Comparison of ENCODE assay signal across 21 mouse cellular contexts in the genomic region with DNA sequence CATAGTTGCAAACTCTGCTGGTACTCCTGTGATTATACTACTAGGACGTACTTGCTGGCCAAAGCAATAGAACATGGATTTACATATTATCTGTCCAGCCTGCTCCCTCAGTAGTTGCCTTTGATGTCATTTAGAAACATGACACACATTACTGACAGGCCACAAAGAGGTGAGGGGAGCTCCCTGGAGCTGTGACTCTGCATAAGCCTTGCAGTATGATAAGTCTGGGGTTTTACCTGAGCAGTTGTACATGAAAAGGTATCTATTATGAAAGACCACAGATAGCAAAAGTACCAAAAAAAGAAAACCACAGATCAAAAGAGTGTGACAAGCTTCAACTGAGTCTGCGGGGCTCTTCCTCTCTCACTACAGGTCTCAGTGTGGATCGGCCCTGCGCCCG.
"Had no signal": no experiment of that assay in that cellular context is flagged by ENCODE, and none has a peak within 500 bp of the region (broad histone marks: within the 10 kb centered on the region; RNA-seq: fewer than 3 reads in every experiment).

No protein-coding gene starts in this region.

- H3K27me3 ChIP-seq: limb, embryonic 12.5 days; limb, embryonic 15.5 days; megakaryocyte, embryonic 14.5 days; neural tube, embryonic 13.5 days had no signal

- H3K9ac ChIP-seq: limb, embryonic 12.5 days; limb, embryonic 15.5 days; liver, embryonic 14.5 days; liver, postnatal 0 days; lung, embryonic 14.5 days; neural tube, embryonic 13.5 days had no signal

- H3K9me3 ChIP-seq: limb, embryonic 12.5 days; limb, embryonic 15.5 days; midbrain, embryonic 10.5 days; neural tube, embryonic 13.5 days had no signal

- H3K27ac ChIP-seq: kidney, postnatal 0 days; limb, embryonic 12.5 days; limb, embryonic 15.5 days; liver, embryonic 14.5 days; midbrain, embryonic 10.5 days; neural tube, embryonic 13.5 days had no signal

- H3K4me2 ChIP-seq: limb, embryonic 12.5 days; limb, embryonic 15.5 days; liver, embryonic 11.5 days; lung, embryonic 14.5 days; neural tube, embryonic 13.5 days had no signal

- ATAC-seq: liver, postnatal 0 days; lung, postnatal 0 days had no signal

- DNase-seq: kidney, adult 9 months; kidney, postnatal 36 days; left cerebral cortex, postnatal 4 days; liver, postnatal 0 days; lung, embryonic 14.5 days; midbrain, embryonic 14.5 days; retina, postnatal 1 day; right cerebral cortex, postnatal 25 days; spleen, adult 18-20 months; thymus, adult 18-20 months; thymus, postnatal 36 days had no signal

- H3K4me3 ChIP-seq: limb, embryonic 12.5 days; limb, embryonic 15.5 days; megakaryocyte, embryonic 14.5 days; midbrain, embryonic 10.5 days; myocyte; neural tube, embryonic 13.5 days had no signal

- H3K4me1 ChIP-seq: limb, embryonic 15.5 days; midbrain, embryonic 10.5 days; neural tube, embryonic 13.5 days had no signal
